In the genomic region with DNA sequence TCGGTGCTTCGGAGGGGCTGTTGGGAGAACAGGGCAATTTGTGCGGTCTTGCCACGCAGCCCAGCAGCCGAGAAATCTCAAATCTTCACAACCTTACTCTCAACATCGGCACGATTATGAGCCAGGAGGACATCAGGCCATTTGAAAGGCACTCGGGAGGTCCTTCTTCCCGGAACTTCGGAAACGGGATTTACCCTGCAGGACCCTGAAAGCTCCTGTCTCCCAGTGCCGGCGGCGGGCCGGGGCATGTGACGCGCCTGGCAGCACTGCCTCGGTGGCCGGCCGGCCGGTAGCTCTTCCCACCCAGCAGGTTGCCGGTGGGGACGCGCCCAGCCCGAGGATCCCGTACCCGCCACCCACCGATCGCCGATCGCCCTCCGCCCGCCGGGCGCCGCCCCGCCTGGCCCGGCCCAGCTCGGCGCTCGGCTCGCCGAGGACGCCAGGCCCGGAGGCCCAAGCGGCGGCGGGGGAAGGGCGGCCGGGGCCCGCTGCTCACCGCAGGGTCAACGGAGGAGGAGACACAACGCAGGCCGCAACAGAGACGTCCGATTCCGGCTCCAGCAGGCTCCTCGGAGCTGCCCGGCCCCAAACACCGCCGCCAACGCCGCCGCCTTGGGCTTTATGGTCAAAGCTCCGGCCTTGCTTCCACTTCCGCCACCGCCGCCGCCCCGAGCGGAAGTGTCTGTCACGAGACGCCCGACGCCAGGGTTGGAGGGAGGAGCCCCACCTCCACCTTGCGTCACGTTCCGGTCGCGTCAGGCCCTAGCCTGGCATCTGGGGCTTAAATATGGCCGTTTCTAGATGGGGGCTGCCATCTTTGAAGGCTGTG, we compare ENCODE assay signal across 8 mouse cellular contexts. TPM values are rescaled to one million over a fixed set of nuclear protein-coding genes. Genes with fewer than 3 reads are reported as not detected.
DNase-seq lines count a peak whose midpoint lies in the region; ATAC-seq and TF ChIP-seq lines count a peak whose summit lies in the region.

A gene (minus strand): TSS at position 694 of the 829 bp plus-strand sequence.

- TF ChIP-seq CTCF in bone marrow, adult 2 months (IDR thresholded peaks at IDR 0.05; ENCODE audit: control insufficient read depth, insufficient read depth, low read length) = no peak
- TF ChIP-seq CTCF in midbrain, postnatal 0 days (IDR thresholded peaks at IDR 0.05) = no peak

- no peaks in the 10 kb centered on the region for H3K9me3 ChIP-seq in embryonic facial prominence, embryonic 15.5 days (replicated peaks)
- H3K9me3 ChIP-seq in limb, embryonic 14.5 days (ENCODE audit: control insufficient read depth, low read length) = no peaks in the 10 kb centered on the region
- no peaks in the 10 kb centered on the region for H3K9me3 ChIP-seq in midbrain, postnatal 0 days (ENCODE audit: low read length)

- H3K4me1 ChIP-seq in bone marrow, adult 2 months (ENCODE audit: control insufficient read depth, insufficient read depth, low read length) = peaks cover 4% of the 10 kb centered on the region
- peaks cover 28% of the 10 kb centered on the region for H3K4me1 ChIP-seq in embryonic facial prominence, embryonic 15.5 days
- H3K4me1 ChIP-seq in limb, embryonic 14.5 days (ENCODE audit: control insufficient read depth, insufficient read depth, low read length) = peaks cover 14% of the 10 kb centered on the region
- peaks cover 7% of the 10 kb centered on the region for H3K4me1 ChIP-seq in midbrain, postnatal 0 days (ENCODE audit: insufficient read depth, low read length)

- no peaks in the 10 kb centered on the region for H3K36me3 ChIP-seq in embryonic facial prominence, embryonic 15.5 days
- peaks cover under 1% of the 10 kb centered on the region; the same call in 1 of the 2 replicates for H3K36me3 ChIP-seq in limb, embryonic 14.5 days (ENCODE audit: control insufficient read depth, insufficient read depth, low read length)
- no peaks in the 10 kb centered on the region for H3K36me3 ChIP-seq in midbrain, postnatal 0 days (ENCODE audit: insufficient read depth, low read length)

- H3K9ac ChIP-seq in embryonic facial prominence, embryonic 15.5 days = peak within 1 kb of the TSS; percentile 95
- peak within 1 kb of the TSS; percentile 96 for H3K9ac ChIP-seq in limb, embryonic 14.5 days (ENCODE audit: low read depth, low read length, severe bottlenecking)
- peak within 1 kb of the TSS; percentile 95 for H3K9ac ChIP-seq in midbrain, postnatal 0 days (replicated peaks; ENCODE audit: low read length, poor library complexity, severe bottlenecking)

- WGBS in bone marrow, adult 2 months = under 1% methylated on average over 80 of the region's 82 CpGs
- WGBS in embryonic facial prominence, embryonic 15.5 days = under 1% methylated on average over 76 of the region's 82 CpGs
- WGBS in limb, embryonic 14.5 days = under 1% methylated on average over 57 of the region's 82 CpGs
- under 1% methylated on average over 70 of the region's 82 CpGs for WGBS in midbrain, postnatal 0 days

- H3K4me3 ChIP-seq in bone marrow, adult 2 months (replicated peaks; ENCODE audit: control insufficient read depth, low read depth, low read length) = peak within 1 kb of the TSS; percentile 94
- peak within 1 kb of the TSS; percentile 94 for H3K4me3 ChIP-seq in embryonic facial prominence, embryonic 15.5 days (replicated peaks)
- peak within 1 kb of the TSS; percentile 96 for H3K4me3 ChIP-seq in limb, embryonic 14.5 days (replicated peaks; ENCODE audit: low read length)
- H3K4me3 ChIP-seq in midbrain, postnatal 0 days (ENCODE audit: low read depth, low read length) = peak within 1 kb of the TSS; percentile 97

- peaks cover 4% of the 10 kb centered on the region; the same call in 1 of the 2 replicates for H3K27me3 ChIP-seq in embryonic facial prominence, embryonic 15.5 days
- no peaks in the 10 kb centered on the region for H3K27me3 ChIP-seq in limb, embryonic 14.5 days (ENCODE audit: control insufficient read depth, insufficient read depth, low read length)
- H3K27me3 ChIP-seq in midbrain, postnatal 0 days (ENCODE audit: insufficient read depth, low read length) = no peaks in the 10 kb centered on the region; the same call in 1 of the 2 replicates

- peak within 1 kb of the TSS; percentile 77 for H3K4me2 ChIP-seq in embryonic facial prominence, embryonic 15.5 days (replicated peaks)
- H3K4me2 ChIP-seq in limb, embryonic 14.5 days (replicated peaks; ENCODE audit: low read depth, low read length, severe bottlenecking) = peak within 1 kb of the TSS; percentile 82
- peak within 1 kb of the TSS; percentile 81 for H3K4me2 ChIP-seq in midbrain, postnatal 0 days (ENCODE audit: low read depth, low read length, poor library complexity, severe bottlenecking)

- TF ChIP-seq POLR2A in bone marrow, adult 2 months (IDR thresholded peaks at IDR 0.05; ENCODE audit: borderline replicate concordance, control insufficient read depth, low read depth, low read length) = peak; percentile 91; the same call in 1 of the 2 replicates
- TF ChIP-seq POLR2A in limb, embryonic 14.5 days (IDR thresholded peaks at IDR 0.05; ENCODE audit: borderline replicate concordance, extremely low read depth, insufficient read depth, insufficient read length) = peak; percentile 91; the same call in 1 of the 2 replicates

- peak; percentile 97 for ATAC-seq in embryonic facial prominence, embryonic 15.5 days (ENCODE audit: insufficient number of reproducible peaks, low FRiP score, low TSS enrichment, low read depth)
- peak; percentile 99 for ATAC-seq in limb, embryonic 14.5 days (ENCODE audit: low FRiP score, low read depth)
- peak; percentile 99 for ATAC-seq in midbrain, postnatal 0 days (ENCODE audit: low FRiP score)

- peak; percentile 97 for DNase-seq in 416B (ENCODE audit: low read depth)
- peak; percentile 96 for DNase-seq in heart, adult 8-10 months (ENCODE audit: low spot score)
- DNase-seq in kidney, adult 9 months = peak; percentile 97
- peak; percentile 95 for DNase-seq in limb, embryonic 14.5 days (ENCODE audit: low spot score)
- DNase-seq in midbrain, postnatal 0 days (ENCODE audit: low spot score) = peak; percentile 98
- DNase-seq in spleen, postnatal 14 days (ENCODE audit: low spot score in 2 of 2) = peak; percentile 86 to 91

- peak within 1 kb of the TSS; percentile 95 for H3K27ac ChIP-seq in bone marrow, adult 2 months (ENCODE audit: control insufficient read depth, insufficient read depth, low read depth, low read length, poor library complexity)
- peak within 1 kb of the TSS; percentile 80 for H3K27ac ChIP-seq in embryonic facial prominence, embryonic 15.5 days (replicated peaks)
- H3K27ac ChIP-seq in limb, embryonic 14.5 days (replicated peaks; ENCODE audit: low read depth, low read length) = peak within 1 kb of the TSS; percentile 88
- peak within 1 kb of the TSS; percentile 85 for H3K27ac ChIP-seq in midbrain, postnatal 0 days (ENCODE audit: low read depth, low read length)

RNA-seq across cellular contexts. Expression of the gene that starts here (rescaled TPM):
- 49.6 and 72.1 TPM in 2 replicates for polyA plus RNA-seq in bone marrow, adult 2 months (2011; ENCODE audit: insufficient read depth, insufficient read length, low replicate concordance, missing spikeins)
- 218 and 225 TPM in 2 replicates for polyA plus RNA-seq in embryonic facial prominence, embryonic 15.5 days (2015; fragmentation: Nextera tagmentation; extraction: Ambion mirVana)
- 100 to 1,000 TPM; 276 to 300 (median 281) TPM for total RNA-seq in heart, adult 8-10 months (2022)
- polyA plus RNA-seq in limb, embryonic 14.5 days (2012; rRNA removed) = 185 and 208 TPM in 2 replicates
- polyA plus RNA-seq in limb, embryonic 14.5 days (2014; fragmentation: Nextera tagmentation; extraction: Ambion mirVana) = 217 and 225 TPM in 2 replicates
- 87.5 and 103 TPM in 2 replicates for total RNA-seq in midbrain, postnatal 0 days (2014; rRNA removed)
- polyA plus RNA-seq in midbrain, postnatal 0 days (2015; fragmentation: Nextera tagmentation; extraction: Ambion mirVana) = 356 and 379 TPM in 2 replicates

Comparison
In these comparisons a context has a peak if more than half of its experiments do, and no peak if none do; other contexts are left out.
1. Peak in every context shown above with its lines: DNase-seq, ATAC-seq, H3K4me3 ChIP-seq and H3K27ac ChIP-seq.